Mouse (Mus musculus) spleen, postnatal 4 days (tissue): Measurements from ENCODE around the gene Il1rn.

Experiments used
- DNase-seq, 2 experiments: peaks; one replicate each; pipeline ENCODE4 v3.0.0; 2022; ENCODE audit warnings: low spot score in 2 of 2

The Il1rn gene

GRCm38 (mm10) chr2:24382456-24383230 is 46.0 kb downstream of the Il1rn start:
- no peak for DNase-seq

- DNase-seq, result no peak
These were observed 47.0 kb downstream of the Il1rn start for GRCm38 (mm10) chr2:24383636-24384035.

GRCm38 (mm10) chr2:24384393-24384792 is 47.7 kb downstream of the Il1rn start:
- DNase-seq, result no peak

- peak; percentile 76 to 83 for DNase-seq
These were observed 48.7 kb downstream of the Il1rn start for GRCm38 (mm10) chr2:24385111-24385961.

GRCm38 (mm10) chr2:24386158-24386963 is 49.7 kb downstream of the Il1rn start:
- DNase-seq, result peak; percentile 63 to 80

- no peak for DNase-seq
These were observed 50.3 kb downstream of the Il1rn start for GRCm38 (mm10) chr2:24386964-24387320.

GRCm38 (mm10) chr2:24387361-24388283 is 51.0 kb downstream of the Il1rn start:
- DNase-seq, result no peak

GRCm38 (mm10) chr2:24393251-24393650 is 56.6 kb downstream of the Il1rn start:
- no peak for DNase-seq

- DNase-seq, result no peak
These were observed 60.5 kb downstream of the Il1rn start for GRCm38 (mm10) chr2:24397115-24397514.

GRCm38 (mm10) chr2:24400711-24401110 is 64.1 kb downstream of the Il1rn start:
- no peak for DNase-seq
